Mouse (Mus musculus) frontal cortex, postnatal 25 days (tissue): ENCODE measurements around the gene Abo.
"Not testable (repeated sequence)": the region's sequence is repeated elsewhere in the genome, so short reads cannot be mapped to it uniquely, and the experiment has no call there.

Experiments
- DNase-seq, 2 experiments: peaks; one replicate each; pipeline ENCODE4 v3.0.0; 2022; ENCODE audit warnings: low spot score in 2 of 2

Gene Abo

GRCm38 (mm10) chr2:26864879-26865278, at the start of gene Abo:
Abo (minus strand) TSS chr2:26864979.
- no peak for DNase-seq

GRCm38 (mm10) chr2:26914148-26914941, 49.6 kb upstream of the Abo start:
- no peak for DNase-seq

- no peak for DNase-seq
Measured at GRCm38 (mm10) chr2:26913416-26914147, 48.8 kb upstream of the Abo start.

- no peak for DNase-seq
Measured at GRCm38 (mm10) chr2:26912253-26912770, 47.5 kb upstream of the Abo start.

DNA sequence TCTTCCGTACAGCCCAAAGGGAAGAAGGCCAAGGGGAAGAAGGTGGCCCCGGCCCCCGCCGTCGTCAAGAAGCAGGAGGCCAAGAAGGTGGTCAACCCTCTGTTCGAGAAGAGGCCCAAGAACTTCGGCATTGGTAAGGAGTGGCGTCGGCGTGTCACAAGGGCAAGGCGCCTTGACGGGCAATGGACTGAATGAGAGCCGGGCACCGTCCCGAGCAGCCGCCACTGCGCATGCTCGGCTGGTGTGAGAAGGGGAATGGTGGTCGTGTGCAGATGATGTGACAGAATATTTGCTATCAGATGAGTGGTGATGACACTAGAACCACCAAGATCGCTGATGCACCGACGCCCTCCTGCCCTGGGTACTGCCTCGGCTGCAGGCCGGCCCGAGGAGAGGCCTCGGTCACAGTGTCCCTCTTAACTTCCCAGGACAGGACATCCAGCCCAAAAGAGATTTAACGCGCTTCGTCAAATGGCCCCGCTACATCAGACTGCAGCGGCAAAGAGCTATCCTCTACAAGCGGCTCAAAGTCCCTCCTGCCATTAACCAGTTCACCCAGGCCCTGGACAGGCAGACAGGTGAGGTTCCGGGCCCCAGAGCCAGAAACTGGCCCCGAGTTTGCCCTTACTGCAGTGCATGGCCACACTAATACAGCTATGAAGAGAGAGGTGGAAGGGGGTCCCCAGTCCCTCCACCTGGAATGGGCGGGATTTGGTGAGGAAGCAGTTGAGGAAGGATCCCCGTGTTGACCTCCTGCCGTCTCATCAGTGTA, 46.4 kb upstream of the Abo start:
- no peak for DNase-seq

DNA sequence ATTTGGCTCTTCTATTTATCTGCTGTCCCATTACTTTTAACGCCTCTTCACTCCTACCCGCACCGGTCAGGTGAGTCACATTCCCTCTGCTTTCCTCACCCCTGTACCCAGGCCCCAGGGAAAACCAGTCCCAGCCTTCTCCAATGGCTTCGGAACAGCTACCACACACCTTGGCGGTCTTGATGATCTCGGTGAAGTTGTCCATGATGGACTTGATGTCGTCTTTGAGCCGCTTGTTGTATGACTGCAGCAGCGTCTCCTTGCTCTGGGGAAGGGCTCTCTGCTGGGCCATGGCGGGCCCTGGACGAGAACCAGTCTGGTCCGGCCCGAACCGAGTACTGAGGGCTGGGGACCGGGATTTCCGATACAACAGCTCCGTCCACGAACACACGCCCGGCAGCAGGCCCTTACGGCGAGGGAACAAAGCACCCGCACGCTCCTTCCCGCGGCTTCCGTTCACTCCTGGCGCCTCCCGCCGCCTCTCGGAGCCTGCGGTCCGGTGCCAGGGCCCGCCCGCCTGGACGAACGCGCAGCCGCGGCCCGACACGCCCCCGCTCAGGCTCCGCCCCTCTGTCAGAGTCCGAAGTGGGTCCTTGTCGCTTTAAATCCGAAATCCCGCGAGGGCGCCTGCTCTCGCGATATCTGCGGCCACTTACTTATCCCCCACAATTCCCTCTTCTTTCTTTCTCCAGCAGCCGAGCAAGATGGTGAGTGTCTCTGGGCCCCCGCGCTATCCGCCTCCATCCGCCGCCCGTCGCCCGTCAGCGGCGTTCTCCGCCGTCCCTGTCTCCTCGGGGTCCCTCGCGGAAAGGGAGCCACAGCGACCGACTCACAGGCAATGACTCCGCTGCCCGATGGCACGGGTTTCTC, 45.6 kb upstream of the Abo start, which contains the start of the genes Med22 and Rpl7a:
TSS of gene Med22 (minus strand) at position 554 of the 870 bp plus-strand sequence.
TSS of gene Rpl7a (plus strand) at position 641 of the 870 bp plus-strand sequence.
- DNase-seq = peak; percentile 100

- DNase-seq = no peak
Measured at GRCm38 (mm10) chr2:26909387-26909784, 44.6 kb upstream of the Abo start.

DNA sequence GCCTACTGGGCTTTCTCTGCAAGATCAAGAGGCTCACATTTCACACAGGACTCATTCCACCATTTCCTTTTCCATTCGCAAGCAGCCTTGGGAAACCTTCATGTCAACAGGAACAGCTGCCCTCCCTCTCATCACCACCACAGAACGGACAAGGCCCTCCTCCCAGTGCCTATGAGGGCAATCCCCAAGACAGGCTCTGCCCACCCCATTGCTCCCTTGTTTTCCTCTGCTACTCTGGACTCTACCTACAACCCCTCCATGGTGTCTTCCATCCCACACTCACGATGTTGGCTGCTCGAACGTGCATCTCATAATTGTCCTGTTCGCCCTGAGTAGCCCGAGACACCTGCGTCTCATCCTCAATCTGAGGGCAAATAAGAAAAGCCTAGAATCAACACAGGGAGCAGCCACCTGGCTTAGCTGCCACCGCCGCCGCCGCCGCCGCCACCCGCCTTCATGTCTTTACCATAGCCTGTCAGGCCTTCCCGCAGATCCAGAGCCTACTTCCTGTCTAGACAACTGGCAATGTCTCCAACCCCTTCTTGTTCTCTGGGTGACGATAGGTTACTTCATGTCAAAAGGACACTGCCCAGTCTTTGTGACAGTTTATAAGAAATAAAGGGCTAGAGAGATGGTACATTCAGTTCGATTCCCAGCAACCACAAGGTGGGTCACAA, 44.1 kb upstream of the Abo start:
- no peak for DNase-seq

- no peak for DNase-seq
Measured at GRCm38 (mm10) chr2:26907109-26907508, 42.3 kb upstream of the Abo start.

DNA sequence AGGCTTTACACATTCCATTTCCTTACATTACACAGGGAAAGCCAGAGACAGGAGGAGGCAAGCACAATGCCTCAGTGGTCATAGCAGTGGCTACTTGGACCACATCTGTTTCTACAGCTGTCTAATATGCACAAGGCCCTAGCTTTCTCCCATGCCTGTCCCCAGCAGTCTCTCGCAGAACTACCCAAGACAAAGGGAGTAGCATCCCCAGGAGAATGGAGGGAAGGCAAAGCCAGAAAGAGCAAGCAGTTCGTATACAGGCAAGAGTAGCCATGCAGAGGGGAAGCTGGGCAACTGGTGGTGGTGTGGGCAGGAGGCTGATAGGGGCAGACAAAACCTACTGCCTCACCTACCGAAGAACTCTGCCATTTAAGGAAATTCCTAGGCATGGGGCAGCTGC, 41.7 kb upstream of the Abo start:
- no peak for DNase-seq

GRCm38 (mm10) chr2:26905936-26906335, 41.2 kb upstream of the Abo start:
- DNase-seq = no peak

GRCm38 (mm10) chr2:26903311-26903710, 38.5 kb upstream of the Abo start:
- no peak for DNase-seq

DNA sequence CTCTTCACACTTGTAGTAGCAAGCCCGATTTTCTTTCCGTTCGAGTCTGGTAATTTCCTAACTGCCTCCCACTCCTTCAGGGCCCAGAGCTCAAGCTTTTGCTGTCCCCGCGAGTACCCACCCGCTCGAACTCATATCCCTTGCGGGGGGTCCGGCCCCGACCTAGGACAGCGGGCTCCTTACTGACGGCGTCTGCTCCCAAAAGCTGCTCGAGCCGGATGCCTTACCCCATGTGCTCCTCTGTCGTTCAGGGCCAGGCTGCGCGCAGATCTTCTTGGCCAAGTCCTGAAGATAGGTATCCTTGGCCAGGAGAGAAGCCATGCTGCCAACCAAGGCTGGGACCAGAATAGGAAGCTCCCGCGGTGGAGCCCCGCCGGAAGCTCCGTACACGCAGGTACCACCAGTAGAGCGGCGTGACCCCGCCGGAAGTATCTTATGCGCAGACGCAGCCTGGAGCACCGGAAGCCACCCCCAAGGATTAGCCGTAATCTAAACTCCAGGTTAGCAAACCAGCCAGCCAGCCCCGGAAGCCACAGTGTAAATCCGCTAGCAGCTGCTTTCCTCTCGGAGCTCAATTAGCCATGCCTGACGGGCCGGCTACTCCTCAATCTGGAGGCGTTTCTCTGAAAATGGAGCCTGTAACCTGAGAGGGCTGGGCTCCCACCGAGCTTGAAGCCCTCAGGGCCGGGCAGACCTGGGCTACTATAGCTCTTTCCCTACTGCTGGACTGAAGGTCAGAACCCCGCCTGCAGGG, 37.9 kb upstream of the Abo start, which contains the start of gene Surf6:
TSS of gene Surf6 (minus strand) at position 413 of the 754 bp plus-strand sequence.
- peak; percentile 90 to 93 for DNase-seq

GRCm38 (mm10) chr2:26901834-26902400, 37.1 kb upstream of the Abo start:
- DNase-seq = no peak

- DNase-seq = no peak
Measured at GRCm38 (mm10) chr2:26900731-26901130, 36.0 kb upstream of the Abo start.

GRCm38 (mm10) chr2:26895898-26896297, 31.1 kb upstream of the Abo start:
- no peak for DNase-seq

DNA sequence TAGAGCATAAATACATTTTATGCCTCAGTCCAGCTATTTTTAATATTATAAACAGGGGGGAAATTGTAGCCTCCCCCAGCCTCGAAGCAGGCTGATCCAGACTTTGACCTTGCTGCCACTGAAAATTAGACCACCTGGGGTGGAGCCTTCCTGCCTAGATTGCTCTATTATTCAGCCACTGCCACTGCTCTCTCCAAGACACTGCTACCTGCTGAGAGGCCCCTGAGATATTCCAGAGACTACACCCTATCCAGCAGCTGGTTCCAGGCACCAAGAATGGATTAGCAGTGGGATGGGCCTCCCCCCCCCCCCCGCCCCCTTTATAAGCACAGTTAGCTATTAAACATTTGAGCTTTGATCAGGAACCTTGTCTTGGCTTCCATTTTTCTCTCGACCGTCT, 21.4 kb upstream of the Abo start:
- DNase-seq = not testable (repeated sequence)

DNA sequence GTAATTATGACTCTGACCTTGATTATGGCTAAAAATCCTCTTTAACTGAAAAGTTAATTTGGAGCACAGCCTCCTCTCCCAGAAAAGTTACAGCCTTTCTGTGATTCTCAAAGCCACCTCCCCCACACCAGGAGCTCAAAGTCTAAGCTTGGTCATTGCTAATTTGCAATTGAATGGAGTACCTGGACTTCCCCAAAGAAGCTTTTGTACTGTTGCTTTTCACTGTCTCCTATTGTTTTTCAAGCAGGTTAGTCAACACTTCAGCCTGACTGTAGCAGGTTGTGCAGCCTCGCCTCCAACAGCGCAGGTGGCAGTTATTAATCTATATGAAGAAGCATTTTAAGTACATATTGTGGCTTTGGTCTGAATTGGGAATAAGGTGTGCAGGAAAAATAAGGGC, 20.8 kb upstream of the Abo start:
- DNase-seq = not testable (repeated sequence)

DNA sequence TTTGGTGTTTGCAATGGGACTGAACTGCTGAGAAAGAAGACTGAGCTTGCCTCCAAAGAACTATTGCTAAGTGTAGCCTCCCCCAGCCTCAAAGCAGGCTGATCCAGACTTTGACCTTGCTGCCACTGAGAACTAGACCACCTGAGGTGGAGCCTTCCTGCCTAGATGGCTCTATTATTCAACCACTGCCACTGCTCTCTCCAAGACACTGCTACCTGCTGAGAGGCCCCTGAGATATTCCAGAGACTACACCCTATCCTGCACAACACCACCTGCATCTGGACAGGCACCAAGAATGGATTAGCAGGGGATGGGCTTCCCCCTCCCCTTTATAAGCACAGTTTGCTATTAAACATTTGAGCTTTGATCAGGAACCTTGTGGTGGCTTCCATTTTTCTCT, 13.8 kb upstream of the Abo start:
- no peak for DNase-seq
